Mouse (Mus musculus) lung, postnatal 0 days (tissue): ENCODE measurements at regions not wholly inside any gene's neighbourhood (a gene's known extent, or its start where the extent isn't known, plus 50 kb on each side); places are given as distances from the start of the nearest gene placed in this dataset.

Source experiments
- ATAC-seq: fragments of 200-750 bp; cut with Nextera tagmentation; 2 replicates; pipeline ENCODE4 v1.8.0; 2017; ENCODE audit warnings: moderate library complexity
- DNase-seq: peaks from one replicate; pipeline ENCODE4 v3.0.0-alpha.2; 2016; ENCODE audit warnings: low spot score
- H3K27ac ChIP-seq: fragments of 300-500 bp; sonication (generic); 2 replicates; pipeline ENCODE4 v1.5.1; 2014; ENCODE audit warnings: antibody characterized with exemption, mild to moderate bottlenecking, low read length, mixed read lengths
- H3K27me3 ChIP-seq: fragments of 300-500 bp; sonication (generic); replicated peaks from 2 replicates; pipeline ENCODE4 v1.6.1; 2014; ENCODE audit warnings: low read length, mixed read lengths; ENCODE audit not compliant: insufficient read depth
- H3K36me3 ChIP-seq: fragments of 300-500 bp; sonication (generic); 2 replicates; pipeline ENCODE4 v1.6.1; 2014; ENCODE audit warnings: low read length, mixed read lengths; ENCODE audit not compliant: insufficient read depth
- H3K4me1 ChIP-seq: fragments of 300-500 bp; sonication (generic); 2 replicates; pipeline ENCODE4 v1.6.1; 2014; ENCODE audit warnings: antibody characterized with exemption, low read depth, low read length, mixed read lengths; ENCODE audit not compliant: insufficient read depth
- H3K4me2 ChIP-seq: fragments of 300-500 bp; sonication (generic); replicated peaks from 2 replicates; pipeline ENCODE4 v1.6.1; 2014; ENCODE audit warnings: low read depth, mild to moderate bottlenecking, low read length, moderate library complexity, mixed read lengths
- H3K4me3 ChIP-seq: fragments of 300-500 bp; sonication (generic); 2 replicates; pipeline ENCODE4 v1.5.1; 2014; ENCODE audit warnings: low read depth, low read length
- H3K9ac ChIP-seq: fragments of 300-500 bp; sonication (generic); replicated peaks from 2 replicates; pipeline ENCODE4 v1.6.1; 2014; ENCODE audit warnings: low read depth, mild to moderate bottlenecking
- H3K9me3 ChIP-seq: fragments of 300-500 bp; sonication (generic); 2 replicates; pipeline ENCODE4 v1.6.1; 2016; ENCODE audit warnings: low read length, mixed read lengths
- CTCF ChIP-seq: IDR thresholded peaks from 2 replicates; pipeline ENCODE4 v1.5.1; 2016; ENCODE audit warnings: antibody characterized with exemption, mild to moderate bottlenecking
- EP300 ChIP-seq: IDR thresholded peaks from 2 replicates; pipeline ENCODE4 v1.6.1; 2016; ENCODE audit warnings: antibody characterized with exemption, mild to moderate bottlenecking, control low read depth
- WGBS: fragments of 180-500 bp; shearing (Covaris S2); extraction: QIAGEN DNeasy Blood & Tissue Kit; methylation state at CpG from one replicate; pipeline ENCODE4 v1.1.7; 2014; 5-methylcytosine and 5-hydroxymethylcytosine counted together

DNA sequence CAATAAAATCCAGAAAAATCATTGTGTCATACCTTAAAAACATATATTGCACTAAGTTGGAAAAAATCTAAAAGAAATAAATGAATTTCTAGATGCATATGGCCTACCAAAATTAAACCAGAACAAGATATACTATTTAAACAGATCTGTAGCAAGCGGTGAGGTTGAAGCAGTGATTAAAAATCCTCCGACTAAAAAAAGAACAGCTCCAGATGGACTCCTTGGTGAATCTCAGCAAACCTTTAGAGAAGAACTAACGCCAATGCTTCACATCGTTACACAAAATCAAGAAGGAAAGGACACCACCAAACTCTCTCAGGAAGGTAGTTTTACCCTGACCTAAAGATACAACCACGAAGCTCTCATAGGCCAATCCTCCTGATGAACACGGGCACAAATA, 63.9 kb upstream of the Ptgfrn start:
- no peaks in the 10 kb centered on the region for H3K27me3 ChIP-seq
- no peaks in the 10 kb centered on the region for H3K4me1 ChIP-seq

DNA sequence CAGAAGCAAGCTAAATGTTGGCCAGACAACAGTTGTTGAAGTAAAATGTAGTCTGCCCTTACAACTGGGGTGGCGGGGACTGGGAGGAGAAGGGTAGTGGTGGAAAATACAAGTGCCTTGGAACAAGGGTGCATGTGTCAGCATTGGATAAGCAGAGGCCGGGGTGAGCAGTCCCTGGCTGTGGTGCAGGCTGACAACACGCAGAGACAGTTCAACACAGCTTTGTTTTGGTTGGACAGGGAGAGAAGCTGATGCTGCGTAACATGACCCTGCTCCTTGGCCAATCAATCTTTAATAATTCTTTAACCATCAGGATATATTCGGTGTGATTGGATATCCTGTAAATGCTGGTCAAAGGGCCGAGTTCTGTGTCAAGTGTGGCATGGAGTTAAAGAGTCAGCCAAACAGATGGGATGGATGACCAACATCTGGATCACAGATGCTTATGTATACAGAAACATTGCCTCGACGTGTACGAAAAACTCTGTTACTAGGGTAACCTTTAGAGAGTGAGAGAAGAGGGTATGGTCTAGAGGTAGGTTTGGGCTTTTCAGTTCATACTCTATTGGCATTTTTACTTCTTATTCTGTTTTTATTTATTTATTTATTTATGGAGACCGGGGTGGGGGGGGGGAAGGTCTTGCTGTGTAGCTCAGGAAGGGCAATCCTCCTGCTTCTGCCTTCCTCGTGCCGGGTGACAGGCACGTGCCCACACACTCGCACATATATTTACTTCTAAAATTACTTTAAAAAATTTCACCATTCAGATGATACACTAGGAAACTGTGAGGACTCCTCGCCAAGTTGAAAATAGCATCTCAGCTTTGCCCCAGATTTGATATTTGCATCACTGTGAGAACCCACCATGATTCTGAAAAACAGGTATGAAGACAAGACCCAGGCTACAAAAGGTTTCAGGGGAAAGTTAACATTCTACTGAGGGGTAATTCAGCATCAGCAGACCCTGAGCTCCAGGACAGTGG, 60.2 kb upstream of the Ptgfrn start:
- Histone ChIP-seq H3K4me1 (no peaks in the 10 kb centered on the region), H3K27ac (no peak overlapping the region), H3K9ac (no peak overlapping the region), H3K36me3 (no peaks in the 10 kb centered on the region), H3K27me3 (no peaks in the 10 kb centered on the region), H3K4me3 (no peak overlapping the region), H3K9me3 (no peaks in the 10 kb centered on the region), H3K4me2 (no peak overlapping the region)
- no peak for TF ChIP-seq CTCF
- TF ChIP-seq EP300 = no peak
- DNase-seq (no peak), ATAC-seq (no peak; the same call in 1 of the 2 replicates)
- WGBS = 70% methylated on average over 15 of the region's 15 CpGs

More for the DNA sequence above, 63.9 kb upstream of the Ptgfrn start:
- WGBS = 84% methylated on average over 6 of the region's 6 CpGs
- H3K4me3 ChIP-seq = no peak overlapping the region
- TF ChIP-seq CTCF (no peak), EP300 (no peak)
- no peak overlapping the region for H3K27ac ChIP-seq
- no peaks in the 10 kb centered on the region for H3K36me3 ChIP-seq
- no peak for DNase-seq
- H3K9ac ChIP-seq = no peak overlapping the region
- H3K9me3 ChIP-seq = no peaks in the 10 kb centered on the region
- H3K4me2 ChIP-seq = no peak overlapping the region
- ATAC-seq = no peak

DNA sequence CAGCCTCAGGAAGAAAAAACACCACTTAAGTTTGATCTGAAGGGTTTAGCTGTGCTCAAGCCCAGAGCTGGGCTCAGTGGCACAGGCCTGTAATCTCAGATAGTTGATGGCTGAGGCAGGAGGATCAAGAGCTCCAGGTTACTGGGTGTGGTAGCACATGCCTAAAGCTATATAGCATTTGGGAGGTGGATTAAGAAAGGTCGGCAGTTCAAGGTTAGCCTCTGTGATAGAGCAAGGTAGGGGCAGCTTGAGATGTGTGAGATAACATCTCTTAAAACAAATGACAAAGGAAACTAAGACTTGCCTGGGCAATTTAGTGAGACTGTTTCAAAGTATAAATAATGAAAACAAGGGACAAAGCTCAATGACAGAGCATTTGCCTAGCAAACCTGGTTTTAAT, 56.9 kb upstream of the Ptgfrn start:
- no peak overlapping the region for H3K27ac ChIP-seq
- H3K36me3 ChIP-seq = no peaks in the 10 kb centered on the region
- DNase-seq (no peak), ATAC-seq (no peak)
- H3K9me3 ChIP-seq = no peaks in the 10 kb centered on the region
- no peak overlapping the region for H3K4me3 ChIP-seq
- H3K4me1 ChIP-seq = no peaks in the 10 kb centered on the region
- TF ChIP-seq EP300 (no peak), CTCF (no peak)
- H3K4me2 ChIP-seq = no peak overlapping the region
- H3K9ac ChIP-seq = no peak overlapping the region
- H3K27me3 ChIP-seq = no peaks in the 10 kb centered on the region
- 75% methylated on average over 1 of the region's 1 CpGs for WGBS

DNA sequence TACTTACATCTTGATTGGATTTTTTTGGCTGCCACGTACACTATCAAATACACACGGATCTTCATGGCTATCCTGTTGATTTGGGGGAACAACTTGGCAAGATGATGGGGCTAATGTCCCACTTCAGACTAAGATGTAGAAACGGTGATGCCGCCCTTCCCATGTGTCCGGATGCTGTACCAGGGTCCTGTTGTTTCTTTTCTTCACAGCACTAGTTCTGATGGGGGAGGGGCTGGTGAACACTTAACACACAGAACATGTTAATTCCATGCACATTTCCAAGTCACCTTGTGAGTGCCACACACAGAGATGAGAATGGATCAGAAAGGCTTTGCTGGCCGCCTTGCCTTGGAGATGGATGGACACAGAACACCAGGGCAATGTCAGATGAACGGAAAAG, 56.5 kb upstream of the Ptgfrn start:
- no peak for DNase-seq
- Histone ChIP-seq H3K4me2 (no peak overlapping the region), H3K4me3 (no peak overlapping the region), H3K27ac (no peak overlapping the region), H3K27me3 (no peaks in the 10 kb centered on the region), H3K4me1 (no peaks in the 10 kb centered on the region), H3K9me3 (no peaks in the 10 kb centered on the region), H3K9ac (no peak overlapping the region), H3K36me3 (no peaks in the 10 kb centered on the region)
- TF ChIP-seq CTCF = no peak
- TF ChIP-seq EP300 = no peak
- no peak for ATAC-seq
- 90% methylated on average over 7 of the region's 7 CpGs for WGBS

DNA sequence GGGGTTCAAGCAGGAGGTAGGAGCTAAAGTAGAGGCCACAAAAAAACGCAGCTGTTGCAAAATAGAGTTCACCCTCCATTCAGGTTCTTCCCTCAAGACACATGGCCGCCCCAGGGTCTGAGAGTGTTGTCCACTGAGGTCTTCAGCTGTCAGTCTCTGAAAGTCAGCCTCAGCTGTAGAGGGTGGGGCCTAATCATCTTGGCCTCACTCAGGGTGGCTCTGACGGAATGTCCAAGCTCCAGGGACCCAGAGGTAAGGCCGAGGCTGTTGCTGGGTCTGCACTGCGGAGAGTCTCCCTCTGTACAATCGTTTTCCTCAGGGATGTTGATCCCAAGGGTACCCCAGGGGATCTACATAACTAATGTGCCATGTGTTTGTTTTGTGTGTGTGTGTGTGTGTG, 55.2 kb upstream of the Ptgfrn start:
- H3K4me2 ChIP-seq = no peak overlapping the region
- H3K4me1 ChIP-seq = no peaks in the 10 kb centered on the region
- no peak for TF ChIP-seq EP300
- TF ChIP-seq CTCF = no peak
- ATAC-seq = no peak
- 70% methylated on average over 6 of the region's 6 CpGs for WGBS
- no peak for DNase-seq
- no peaks in the 10 kb centered on the region for H3K9me3 ChIP-seq
- H3K4me3 ChIP-seq = no peak overlapping the region
- no peak overlapping the region for H3K9ac ChIP-seq
- H3K36me3 ChIP-seq = no peaks in the 10 kb centered on the region
- H3K27ac ChIP-seq = no peak overlapping the region
- no peaks in the 10 kb centered on the region for H3K27me3 ChIP-seq

DNA sequence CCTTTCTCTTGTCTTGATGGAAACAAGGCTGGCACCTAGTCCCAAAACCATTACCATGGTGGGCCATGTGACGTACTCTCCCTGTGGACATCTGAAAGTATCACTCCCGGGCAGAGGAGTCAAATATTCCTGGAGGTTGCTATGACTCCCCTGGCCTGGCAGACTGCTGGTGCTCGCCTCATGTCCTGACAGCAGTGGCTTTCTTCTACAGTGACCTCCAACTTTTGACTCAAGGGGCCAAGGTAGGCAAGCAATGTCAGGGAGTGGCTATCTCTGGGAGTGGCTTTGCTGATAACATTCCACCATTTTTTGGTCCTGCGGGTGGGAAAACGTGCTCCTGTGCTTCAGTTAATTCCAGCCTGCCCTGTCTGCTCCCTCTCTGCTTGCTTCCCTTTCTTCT, 54.7 kb upstream of the Ptgfrn start:
- Histone ChIP-seq H3K36me3 (no peaks in the 10 kb centered on the region), H3K9me3 (no peaks in the 10 kb centered on the region), H3K4me3 (no peak overlapping the region), H3K27me3 (no peaks in the 10 kb centered on the region), H3K4me1 (no peaks in the 10 kb centered on the region), H3K9ac (no peak overlapping the region), H3K4me2 (no peak overlapping the region), H3K27ac (no peak overlapping the region)
- WGBS = 71% methylated on average over 5 of the region's 5 CpGs
- TF ChIP-seq EP300 = no peak
- TF ChIP-seq CTCF = no peak
- no peak for ATAC-seq
- no peak for DNase-seq
